Mouse (Mus musculus) embryonic fibroblast, embryonic 13.5 days (primary cell): ENCODE measurements around the gene Sstr4.

Experiments
- CTCF ChIP-seq: IDR thresholded peaks from 2 replicates; pipeline ENCODE4 v1.5.1; 2011; ENCODE audit warnings: mild to moderate bottlenecking, control low read depth, low read length, moderate library complexity, borderline replicate concordance; ENCODE audit not compliant: insufficient read depth
- POLR2A ChIP-seq: IDR thresholded peaks from 2 replicates; pipeline ENCODE4 v1.6.1; 2011; ENCODE audit warnings: low read depth, mild to moderate bottlenecking, control low read depth, low read length, moderate library complexity

DNA sequence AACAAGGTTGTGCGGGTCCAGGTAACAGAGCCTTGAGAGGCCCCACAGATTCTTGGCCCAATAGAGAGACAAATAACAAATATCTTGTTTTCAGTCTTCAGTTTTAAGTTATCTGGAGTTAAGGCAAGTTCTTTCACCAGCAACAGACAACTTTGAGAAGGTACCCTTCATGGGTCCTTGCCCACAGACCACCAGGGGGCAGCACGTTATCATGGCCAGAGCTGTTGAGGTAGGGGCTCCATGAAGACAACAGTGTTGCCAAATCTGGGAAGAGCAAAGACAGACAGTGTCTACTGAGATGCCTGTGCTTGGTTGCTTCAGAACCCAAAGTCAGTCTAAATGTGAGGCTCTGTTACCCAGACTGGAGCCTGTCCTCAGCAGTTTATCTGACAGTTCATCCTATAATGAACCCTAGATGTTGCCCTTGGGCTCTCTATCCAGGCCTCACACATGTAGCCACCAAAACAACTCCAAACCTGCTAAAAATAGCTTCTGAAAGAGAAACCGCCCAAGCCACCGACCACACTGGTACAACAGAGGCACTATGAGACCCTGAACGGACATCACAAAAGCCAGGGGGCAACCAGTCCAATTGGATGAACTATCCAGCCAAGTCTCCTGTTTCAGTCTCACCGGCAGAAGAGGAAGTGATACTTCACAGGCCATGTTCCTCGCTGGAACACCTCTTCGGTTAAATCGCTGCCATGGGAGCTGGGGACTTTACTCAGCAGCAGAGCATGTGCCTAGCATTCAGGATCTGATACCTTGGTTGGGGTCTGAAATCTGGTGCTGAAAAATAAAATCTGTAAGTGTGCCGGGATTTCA is 19.6 kb upstream of the Sstr4 start:
- peak; percentile 56; the same call in 1 of the 2 replicates for TF ChIP-seq CTCF
- no peak for TF ChIP-seq POLR2A
